Mouse (Mus musculus): ENCODE measurements around the gene Snx21. TPM values are rescaled to one million over a fixed set of nuclear protein-coding genes. Genes with fewer than 3 reads are reported as not detected.
A peak's percentile ranks its signal among the peaks of the same experiment; 100 is the strongest.

The Snx21 gene
- polyA plus RNA-seq, 1 experiment from 2014 or later: 13.9 TPM

DNA sequence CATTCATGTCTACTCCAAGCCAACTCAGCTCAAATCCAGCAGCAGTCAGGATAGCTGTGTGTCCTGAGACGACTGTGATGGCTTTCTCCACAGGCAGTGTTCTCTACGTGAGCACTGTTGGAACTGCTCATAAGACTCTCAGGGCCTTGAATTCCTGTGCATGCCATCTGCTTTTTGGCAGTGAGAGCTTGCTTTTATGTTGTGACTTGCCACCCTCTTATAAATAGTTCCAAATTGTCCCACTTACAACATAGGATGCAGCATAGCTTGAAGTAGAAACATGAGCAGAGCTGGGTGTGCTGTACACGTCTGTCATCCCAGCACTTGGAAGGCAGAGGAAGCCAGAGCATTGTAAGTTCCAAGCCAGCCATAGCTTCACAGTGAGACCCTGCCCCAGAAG lies 19.8 kb upstream of the Snx21 start:
- H3K4me1 ChIP-seq (replicated peaks; ENCODE audit: control insufficient read depth, insufficient read depth): 0 out of 2 replicates have a peak, but pooled peaks cover 4% of the 10 kb centered on the region
- peaks cover 35% of the 10 kb centered on the region for H3K36me3 ChIP-seq (ENCODE audit: control insufficient read depth, insufficient read depth, low read length)
- no peak overlapping the region for H3K4me2 ChIP-seq (replicated peaks; ENCODE audit: low read depth)
- no peak overlapping the region for H3K4me3 ChIP-seq (ENCODE audit: low read depth, low read length)
- H3K9me3 ChIP-seq (ENCODE audit: control insufficient read depth, low read length): no peaks in the 10 kb centered on the region
- TF ChIP-seq EP300 (optimal IDR thresholded peaks at IDR 0.05) (no peak), CTCF (IDR thresholded peaks at IDR 0.05; ENCODE audit: low read depth) (no peak)
- no peaks in the 10 kb centered on the region for H3K27me3 ChIP-seq (ENCODE audit: control insufficient read depth, insufficient read depth, low read length)
- ATAC-seq (ENCODE audit: low FRiP score, low TSS enrichment): no peak
- no peak overlapping the region for H3K9ac ChIP-seq (ENCODE audit: low read length)
- no peak for DNase-seq (ENCODE audit: low spot score)
- 81% methylated on average over 3 of the region's 3 CpGs for WGBS
- H3K27ac ChIP-seq (replicated peaks): no peak overlapping the region

DNA sequence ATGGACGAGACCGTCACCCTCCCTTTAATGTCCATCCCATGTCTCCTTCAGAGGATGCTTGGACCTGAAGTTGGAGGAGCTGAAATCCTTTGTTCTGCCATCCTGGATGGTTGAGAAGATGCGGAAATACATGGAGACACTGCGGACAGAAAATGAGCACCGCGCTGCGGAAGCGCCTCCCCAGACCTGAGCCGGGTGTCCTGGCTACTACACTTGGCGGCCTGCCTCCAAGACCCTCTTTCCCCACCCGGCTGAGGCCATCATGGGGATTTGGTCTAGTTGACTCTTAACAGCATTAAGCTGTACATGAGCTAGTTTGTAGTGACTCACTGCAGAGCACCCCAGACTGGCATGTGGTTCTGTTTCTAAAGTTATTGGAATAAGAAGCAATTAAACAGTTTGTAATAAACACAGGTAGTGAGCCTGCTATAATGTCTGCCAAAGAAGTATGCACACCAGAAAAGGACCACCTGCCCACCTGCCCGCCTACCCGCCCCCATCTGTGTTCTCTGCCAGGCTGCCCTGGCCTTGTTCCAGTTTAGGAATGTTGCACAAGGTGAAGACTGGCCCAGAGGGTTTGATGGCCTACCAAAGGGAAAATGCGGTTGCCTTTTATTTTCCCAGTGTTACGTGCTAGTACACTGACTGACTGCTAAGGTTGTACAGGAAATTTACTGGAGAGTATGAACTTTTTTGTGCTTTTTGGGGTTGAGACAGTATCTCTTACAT lies 17.6 kb upstream of the Snx21 start:
- H3K36me3 ChIP-seq (ENCODE audit: control insufficient read depth, insufficient read depth, low read length): peaks cover 25% of the 10 kb centered on the region
- TF ChIP-seq CTCF (IDR thresholded peaks at IDR 0.05; ENCODE audit: low read depth): no peak
- no peak for TF ChIP-seq EP300 (optimal IDR thresholded peaks at IDR 0.05)
- H3K27ac ChIP-seq (replicated peaks): no peak overlapping the region
- 0 out of 2 replicates have a peak, but pooled peaks cover 4% of the 10 kb centered on the region for H3K4me1 ChIP-seq (replicated peaks; ENCODE audit: control insufficient read depth, insufficient read depth)
- 89% methylated on average over 15 of the region's 15 CpGs for WGBS
- H3K9ac ChIP-seq (ENCODE audit: low read length): no peak overlapping the region
- DNase-seq (ENCODE audit: low spot score) (no peak), ATAC-seq (ENCODE audit: low FRiP score, low TSS enrichment) (no peak)
- H3K4me2 ChIP-seq (replicated peaks; ENCODE audit: low read depth): no peak overlapping the region
- no peaks in the 10 kb centered on the region for H3K9me3 ChIP-seq (ENCODE audit: control insufficient read depth, low read length)
- no peak overlapping the region for H3K4me3 ChIP-seq (ENCODE audit: low read depth, low read length)
- H3K27me3 ChIP-seq (ENCODE audit: control insufficient read depth, insufficient read depth, low read length): no peaks in the 10 kb centered on the region

- Histone ChIP-seq H3K4me2 (replicated peaks; ENCODE audit: low read depth) (peak within 1 kb of the TSS; percentile 92), H3K36me3 (ENCODE audit: control insufficient read depth, insufficient read depth, low read length) (peaks cover 21% of the 10 kb centered on the region), H3K4me1 (replicated peaks; ENCODE audit: control insufficient read depth, insufficient read depth) (0 out of 2 replicates have a peak, but pooled peaks cover 4% of the 10 kb centered on the region), H3K27ac (replicated peaks) (0 out of 2 replicates have a peak within 1 kb of the TSS, but pooled peaks have one; percentile 53), H3K4me3 (ENCODE audit: low read depth, low read length) (peak within 1 kb of the TSS; percentile 83), H3K27me3 (ENCODE audit: control insufficient read depth, insufficient read depth, low read length) (no peaks in the 10 kb centered on the region), H3K9me3 (ENCODE audit: control insufficient read depth, low read length) (no peaks in the 10 kb centered on the region), H3K9ac (ENCODE audit: low read length) (peak within 1 kb of the TSS; percentile 74)
- WGBS: 2% methylated on average over 52 of the region's 53 CpGs
- TF ChIP-seq EP300 (optimal IDR thresholded peaks at IDR 0.05): peak; percentile 96
- TF ChIP-seq CTCF (IDR thresholded peaks at IDR 0.05; ENCODE audit: low read depth): peak; percentile 58
- peak; percentile 98 for DNase-seq (ENCODE audit: low spot score)
- peak; percentile 99 for ATAC-seq (ENCODE audit: low FRiP score, low TSS enrichment)
Measured at GRCm38 (mm10) chr2:164769258-164770037, 16.2 kb upstream of the Snx21 start, which contains the start of gene Ube2c. Ube2c (plus strand) TSS chr2:164769898.

- H3K9ac ChIP-seq (ENCODE audit: low read length): peak overlapping the region; percentile 74
- DNase-seq (ENCODE audit: low spot score) (no peak), ATAC-seq (ENCODE audit: low FRiP score, low TSS enrichment) (no peak)
- TF ChIP-seq EP300 (optimal IDR thresholded peaks at IDR 0.05) (no peak), CTCF (IDR thresholded peaks at IDR 0.05; ENCODE audit: low read depth) (no peak)
- peak overlapping the region; percentile 83 for H3K4me3 ChIP-seq (ENCODE audit: low read depth, low read length)
- H3K27me3 ChIP-seq (ENCODE audit: control insufficient read depth, insufficient read depth, low read length): no peaks in the 10 kb centered on the region
- H3K4me1 ChIP-seq (replicated peaks; ENCODE audit: control insufficient read depth, insufficient read depth): 0 out of 2 replicates have a peak, but pooled peaks cover 4% of the 10 kb centered on the region
- WGBS: under 1% methylated on average over 15 of the region's 15 CpGs
- no peak overlapping the region for H3K27ac ChIP-seq (replicated peaks)
- H3K36me3 ChIP-seq (ENCODE audit: control insufficient read depth, insufficient read depth, low read length): peaks cover 17% of the 10 kb centered on the region
- H3K4me2 ChIP-seq (replicated peaks; ENCODE audit: low read depth): peak overlapping the region; percentile 92
- no peaks in the 10 kb centered on the region for H3K9me3 ChIP-seq (ENCODE audit: control insufficient read depth, low read length)
Measured at GRCm38 (mm10) chr2:164770279-164770678, 15.3 kb upstream of the Snx21 start.

GRCm38 (mm10) chr2:164771123-164771522 lies 14.5 kb upstream of the Snx21 start:
- Histone ChIP-seq H3K4me3 (ENCODE audit: low read depth, low read length) (peak overlapping the region; percentile 83; the same call in 1 of the 2 replicates), H3K27me3 (ENCODE audit: control insufficient read depth, insufficient read depth, low read length) (no peaks in the 10 kb centered on the region), H3K4me1 (replicated peaks; ENCODE audit: control insufficient read depth, insufficient read depth) (0 out of 2 replicates have a peak, but pooled peaks cover 4% of the 10 kb centered on the region), H3K27ac (replicated peaks) (no peak overlapping the region), H3K36me3 (ENCODE audit: control insufficient read depth, insufficient read depth, low read length) (peaks cover 13% of the 10 kb centered on the region), H3K9me3 (ENCODE audit: control insufficient read depth, low read length) (no peaks in the 10 kb centered on the region), H3K9ac (ENCODE audit: low read length) (no peak overlapping the region), H3K4me2 (replicated peaks; ENCODE audit: low read depth) (peak overlapping the region; percentile 92)
- DNase-seq (ENCODE audit: low spot score) (no peak), ATAC-seq (ENCODE audit: low FRiP score, low TSS enrichment) (no peak)
- WGBS: 52% methylated on average over 8 of the region's 8 CpGs
- TF ChIP-seq EP300 (optimal IDR thresholded peaks at IDR 0.05): no peak
- no peak for TF ChIP-seq CTCF (IDR thresholded peaks at IDR 0.05; ENCODE audit: low read depth)
